Mouse (Mus musculus): Measurements from ENCODE around the gene Emilin2.

DNA sequence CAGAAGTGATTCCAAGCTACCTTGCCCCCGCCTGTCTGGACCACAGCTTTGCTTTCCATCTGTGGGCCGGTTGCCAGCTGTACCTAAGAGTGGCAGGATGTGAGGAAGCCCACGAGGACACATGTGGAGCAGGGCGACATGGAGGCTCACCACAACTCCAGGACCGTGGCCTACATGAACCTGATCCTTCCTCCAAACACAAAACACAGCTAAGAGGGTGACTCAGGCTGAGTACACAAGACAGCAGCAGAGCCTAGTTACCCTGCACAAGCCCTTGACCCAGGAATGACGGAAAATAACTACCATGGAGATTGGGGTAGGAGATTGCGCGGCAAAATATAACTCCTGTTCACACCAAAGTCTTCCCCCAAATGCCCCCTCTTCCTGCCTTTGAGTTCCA is 44.4 kb downstream of the Emilin2 start:
- TF ChIP-seq POLR2A (IDR thresholded peaks at IDR 0.05; ENCODE audit: low read depth, low read length) (no peak), CTCF (conservative IDR thresholded peaks at IDR 0.05; ENCODE audit: insufficient read depth, insufficient read length, low read depth, low read length) (no peak)

Measured in kidney, adult 2 months (tissue).